Mouse (Mus musculus) spleen, postnatal 10 days (tissue): ENCODE data around the gene Klrg1.

ENCODE experiments used
- DNase-seq, 2 experiments: peaks; one replicate each; pipeline ENCODE4 v3.0.0; 2021 to 2022; ENCODE audit warnings: low spot score in 2 of 2

Gene Klrg1

GRCm38 (mm10) chr6:122293121-122293520 is 10.4 kb upstream of the Klrg1 start:
- no peak for DNase-seq

DNA sequence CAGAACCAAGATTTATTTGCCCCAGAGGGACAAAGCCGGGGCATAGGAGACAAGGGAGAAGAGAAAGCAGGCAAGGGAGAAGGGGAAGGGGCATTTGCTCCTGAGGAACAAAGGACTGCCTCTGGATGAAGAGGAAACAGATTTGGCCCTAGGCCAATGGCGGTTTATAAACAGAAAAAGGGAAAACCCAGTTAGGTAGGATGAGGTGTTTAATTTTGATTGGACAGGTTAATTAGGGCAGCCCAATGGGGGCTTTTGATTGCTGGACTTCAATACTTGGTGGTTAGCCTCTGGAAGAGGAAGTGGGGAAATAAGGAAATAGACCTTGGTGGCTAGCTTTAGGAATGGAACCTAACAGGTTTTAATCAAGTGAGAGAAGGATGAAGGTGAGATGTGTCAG is 9.5 kb upstream of the Klrg1 start:
- DNase-seq, result no peak

DNA sequence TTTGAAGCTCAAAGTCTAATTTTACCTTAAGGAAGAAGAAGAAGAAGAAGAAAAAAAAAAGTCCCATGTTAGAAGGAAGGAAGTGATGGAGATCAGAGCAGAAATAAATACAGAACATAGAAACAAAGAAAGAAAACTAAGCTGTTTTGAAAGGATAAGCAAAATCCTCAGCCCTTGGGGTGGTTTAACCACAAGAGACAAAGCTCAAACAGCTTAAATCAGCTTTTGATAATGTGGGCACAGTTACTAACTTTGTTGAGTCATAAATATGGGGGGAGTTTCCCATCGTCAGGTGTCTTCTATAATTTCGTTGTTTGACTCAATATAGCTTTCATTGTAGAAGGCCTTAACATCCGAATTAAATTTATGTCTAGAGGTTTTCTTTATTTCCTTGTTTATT is 9.1 kb upstream of the Klrg1 start:
- no peak for DNase-seq

DNA sequence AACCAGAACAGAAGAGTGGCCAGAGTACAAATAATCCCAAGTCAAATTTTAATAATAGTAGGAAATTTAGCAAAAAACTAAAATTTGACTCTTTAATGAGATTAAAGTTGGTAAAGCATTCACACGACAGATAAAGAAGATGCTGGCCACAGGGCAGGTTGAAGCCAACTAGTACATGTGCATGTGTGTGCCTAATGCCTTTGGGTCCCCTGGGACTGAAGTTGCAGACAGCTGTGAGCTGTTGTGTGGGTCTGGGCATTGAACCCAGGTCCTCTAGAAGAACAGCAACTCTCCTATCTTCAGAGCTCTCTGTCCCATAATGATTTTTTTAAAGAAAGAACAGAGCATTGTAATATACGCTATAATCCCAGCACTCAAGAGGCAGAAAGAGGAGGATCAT is 8.6 kb upstream of the Klrg1 start:
- DNase-seq, result no peak

GRCm38 (mm10) chr6:122290253-122290652 is 7.6 kb upstream of the Klrg1 start:
- no peak for DNase-seq

GRCm38 (mm10) chr6:122289313-122289712 is 6.6 kb upstream of the Klrg1 start:
- no peak for DNase-seq

- no peak for DNase-seq
These were observed 5.6 kb upstream of the Klrg1 start for GRCm38 (mm10) chr6:122288263-122288662.

GRCm38 (mm10) chr6:122284823-122285222 is 2.1 kb upstream of the Klrg1 start:
- no peak for DNase-seq

DNA sequence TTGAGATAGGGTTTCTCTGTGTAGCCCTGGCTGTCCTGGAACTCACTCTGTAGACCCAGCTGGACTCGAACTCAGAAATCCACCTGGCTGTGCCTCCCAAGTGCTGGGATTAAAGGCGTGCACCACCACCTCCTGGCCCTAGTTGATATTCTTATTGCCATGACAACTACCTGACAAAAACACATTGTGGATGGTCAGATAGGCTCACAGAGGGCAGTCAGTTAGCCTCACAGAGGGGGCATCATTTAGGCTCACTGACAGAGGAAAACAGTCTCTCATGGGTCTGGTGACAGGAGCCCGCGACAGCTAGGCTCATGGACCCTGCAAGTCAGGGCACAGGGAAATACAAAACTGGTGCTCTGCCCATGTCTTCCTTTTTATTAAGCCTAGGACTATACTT is 1.6 kb upstream of the Klrg1 start:
- DNase-seq, result no peak

DNA sequence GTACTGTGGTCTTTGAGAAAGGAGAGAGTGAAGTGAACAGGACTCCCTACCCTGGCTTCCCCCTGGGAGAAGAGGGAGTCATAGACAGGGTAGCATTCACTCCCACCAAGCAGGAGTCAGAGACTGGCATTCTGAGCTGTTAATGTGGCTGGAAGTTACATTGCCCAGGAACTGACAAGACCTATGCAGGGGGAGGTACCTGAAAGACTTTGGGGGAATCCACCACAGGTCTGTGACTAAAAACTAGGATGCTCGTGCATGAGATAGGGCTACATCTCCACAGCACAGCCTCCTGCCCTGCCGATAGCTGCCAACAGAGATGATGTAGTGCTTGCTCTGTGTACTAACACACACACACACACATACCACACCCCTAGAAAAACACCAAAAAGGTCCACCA is 747 bp upstream of the Klrg1 start:
- no peak for DNase-seq

DNA sequence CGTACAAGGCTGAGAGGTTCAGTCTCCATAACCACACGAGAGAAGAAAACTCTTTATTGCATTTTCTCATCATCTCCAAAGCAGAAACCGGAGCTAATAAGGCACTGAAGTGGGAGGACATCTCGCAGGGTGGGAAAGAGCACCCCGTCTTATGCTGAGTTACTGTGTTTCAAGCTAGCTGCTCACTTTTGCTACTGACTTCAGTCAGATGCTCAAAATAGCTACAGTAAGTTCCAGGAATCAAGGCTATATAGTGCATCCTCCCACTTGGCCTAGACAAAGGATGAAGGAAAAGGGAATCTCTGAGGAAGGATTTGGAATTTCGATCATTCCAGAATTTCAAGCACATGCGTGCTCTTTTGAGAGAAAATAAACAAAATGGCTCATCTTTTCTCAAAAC is 6.1 kb downstream of the Klrg1 start:
- DNase-seq, result no peak

GRCm38 (mm10) chr6:122274546-122274945 is 8.1 kb downstream of the Klrg1 start:
- DNase-seq, result no peak

- no peak for DNase-seq
These were observed 12.5 kb downstream of the Klrg1 start for GRCm38 (mm10) chr6:122270152-122270551.

DNA sequence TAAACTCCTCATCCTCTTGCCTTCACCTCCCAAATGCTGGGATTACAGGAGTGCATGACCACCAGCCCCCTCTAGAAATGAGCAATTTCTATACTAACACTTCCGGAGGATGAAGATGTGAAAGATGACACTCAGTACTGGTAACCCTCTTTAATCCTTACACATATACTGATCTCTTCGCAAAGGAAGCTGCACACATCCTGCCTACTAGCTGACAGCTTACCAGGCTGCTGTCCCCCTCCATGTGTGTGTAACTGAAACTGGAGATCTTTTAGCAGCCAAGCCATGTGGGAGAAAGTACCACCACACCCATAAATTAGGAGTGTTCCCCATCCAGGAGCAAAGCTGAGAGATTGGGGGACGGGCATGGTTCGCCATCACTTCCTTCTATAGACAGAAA is 13.5 kb downstream of the Klrg1 start:
- DNase-seq, result no peak

- no peak for DNase-seq
These were observed 14.1 kb downstream of the Klrg1 start for GRCm38 (mm10) chr6:122268561-122268960.

- no peak for DNase-seq
These were observed 20.1 kb downstream of the Klrg1 start for GRCm38 (mm10) chr6:122262543-122262942.

- no peak for DNase-seq
These were observed 30.5 kb downstream of the Klrg1 start for GRCm38 (mm10) chr6:122252146-122252545.

DNA sequence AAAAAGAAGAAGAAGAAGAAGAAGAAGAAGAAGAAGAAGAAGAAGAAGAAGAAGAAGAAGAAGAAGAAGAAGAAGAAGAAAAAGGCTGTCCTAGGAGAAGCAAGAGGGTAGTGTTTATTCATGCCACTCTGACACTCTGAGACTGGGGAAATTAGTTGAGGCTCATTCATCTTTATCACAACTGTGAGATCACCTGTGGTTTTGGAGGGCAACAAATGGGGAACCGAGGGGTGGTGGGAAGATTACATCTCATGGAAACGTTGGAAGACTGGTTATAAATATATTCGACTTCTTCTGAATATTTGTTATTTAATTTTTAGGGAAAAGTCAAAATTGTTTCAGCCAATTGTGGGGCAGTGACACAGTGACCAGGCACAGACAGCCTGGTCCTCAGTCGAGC is 32.6 kb downstream of the Klrg1 start:
- no peak for DNase-seq
